Mouse (Mus musculus) skeletal muscle tissue, adult 2 months (tissue): ENCODE measurements at regions not wholly inside any gene's neighbourhood (a gene's known extent, or its start where the extent isn't known, plus 50 kb on each side); places are given as distances from the start of the nearest gene placed in this dataset.
A peak's percentile ranks its signal among the peaks of the same experiment; 100 is the strongest.
"Not testable (repeated sequence)": the region's sequence is repeated elsewhere in the genome, so short reads cannot be mapped to it uniquely, and the experiment has no call there.

Experiments used
- DNase-seq: peaks from one replicate; pipeline ENCODE4 v3.0.0-alpha.2; 2012; ENCODE audit warnings: low read depth, low spot score

- not testable (repeated sequence) for DNase-seq
These were observed 83.4 kb upstream of the Gm49339 start for GRCm38 (mm10) chr10:51397016-51397415.

GRCm38 (mm10) chr10:51405141-51405540 lies 75.3 kb upstream of the Gm49339 start:
- DNase-seq: peak; percentile 14

GRCm38 (mm10) chr10:51412795-51413194 lies 67.6 kb upstream of the Gm49339 start:
- DNase-seq: no peak

GRCm38 (mm10) chr10:51414512-51414911 lies 65.9 kb upstream of the Gm49339 start:
- no peak for DNase-seq

GRCm38 (mm10) chr10:51416723-51417122 lies 63.7 kb upstream of the Gm49339 start:
- DNase-seq: no peak

- no peak for DNase-seq
These were observed 63.0 kb upstream of the Gm49339 start for GRCm38 (mm10) chr10:51417221-51417911.

GRCm38 (mm10) chr10:51418550-51418949 lies 61.9 kb upstream of the Gm49339 start:
- no peak for DNase-seq

- no peak for DNase-seq
These were observed 57.9 kb upstream of the Gm49339 start for GRCm38 (mm10) chr10:51422501-51422900.
